Mouse (Mus musculus) CH12.LX (cell line): ENCODE data around the gene Fbln5. TPM values are rescaled to one million over a fixed set of nuclear protein-coding genes. Genes with fewer than 3 reads are reported as not detected.

Experiments
- DNase-seq: peaks from one replicate; pipeline ENCODE4 v3.0.0-alpha.2; 2013; ENCODE audit errors: extremely low read depth
- H3K27ac ChIP-seq: 2 replicates; pipeline ENCODE4 v1.5.1; 2012; ENCODE audit warnings: low read depth, mild to moderate bottlenecking, control low read depth, moderate library complexity; ENCODE audit not compliant: insufficient read depth
- H3K27me3 ChIP-seq: replicated peaks from 2 replicates; pipeline ENCODE3; 2012; ENCODE audit warnings: inconsistent platforms
- H3K36me3 ChIP-seq, 2 experiments: replicated peaks in 1 of 2; 2 replicates each; pipeline versions ENCODE3 to v1.6.1; 2012; ENCODE audit warnings: inconsistent platforms in 1 of 2, low read length in 1 of 2, mild to moderate bottlenecking in 1 of 2, mixed read lengths in 1 of 2, moderate library complexity in 1 of 2; ENCODE audit not compliant: control insufficient read depth in 1 of 2, insufficient read depth in 1 of 2
- H3K4me1 ChIP-seq, 2 experiments: 2 replicates each; pipeline ENCODE4 v1.6.1; 2012; ENCODE audit warnings: inconsistent platforms in 1 of 2, moderate library complexity in 1 of 2; ENCODE audit not compliant: insufficient read depth in 2 of 2, control insufficient read depth in 1 of 2
- H3K4me2 ChIP-seq: 2 replicates; pipeline ENCODE4 v1.6.1; 2012; ENCODE audit warnings: low read depth, mild to moderate bottlenecking, control low read depth; ENCODE audit not compliant: poor library complexity, insufficient read depth, severe bottlenecking
- H3K4me3 ChIP-seq, 3 experiments: fragments of 150-350 bp in 1 of 3; sonication (generic) in 1 of 3; replicated peaks in 1 of 3; 2 replicates each; pipeline versions ENCODE3 to v1.5.1; 2011 to 2012; ENCODE audit warnings: low read depth in 2 of 3, low read length in 2 of 3, mild to moderate bottlenecking in 2 of 3, moderate library complexity in 2 of 3, control low read depth in 1 of 3, improper control_type of control experiment in 1 of 3, inconsistent platforms in 1 of 3, mixed read lengths in 1 of 3; ENCODE audit not compliant: poor library complexity in 1 of 3
- H3K79me2 ChIP-seq: replicated peaks from 2 replicates; pipeline ENCODE4 v1.6.1; 2012; ENCODE audit warnings: mild to moderate bottlenecking, moderate library complexity; ENCODE audit not compliant: control insufficient read depth, poor library complexity, insufficient read depth, severe bottlenecking; ENCODE audit errors: extremely low read depth
- H3K9ac ChIP-seq: 2 replicates; pipeline ENCODE4 v1.6.1; 2012; ENCODE audit warnings: low read depth, mild to moderate bottlenecking, control low read depth, moderate library complexity; ENCODE audit not compliant: insufficient read depth
- H3K9me3 ChIP-seq: replicated peaks from 2 replicates; pipeline ENCODE3; 2012; ENCODE audit warnings: low read length, inconsistent platforms, mixed read lengths
- BHLHE40 ChIP-seq: IDR thresholded peaks from 2 replicates; pipeline ENCODE4 v1.6.1; 2011; ENCODE audit warnings: mild to moderate bottlenecking, low read depth, low read length, improper control_type of control experiment
- E2F4 ChIP-seq: IDR thresholded peaks from 2 replicates; pipeline ENCODE4 v1.6.1; 2011; ENCODE audit warnings: low read depth, low read length, improper control_type of control experiment; ENCODE audit not compliant: insufficient replicate concordance
- EP300 ChIP-seq: IDR thresholded peaks from 2 replicates; pipeline ENCODE4 v1.6.1; 2011; ENCODE audit warnings: low read length, improper control_type of control experiment
- GABPA ChIP-seq: IDR thresholded peaks from 2 replicates; pipeline ENCODE4 v1.6.1; 2012; ENCODE audit warnings: low read depth, low read length, improper control_type of control experiment, inconsistent platforms; ENCODE audit not compliant: insufficient replicate concordance
- HCFC1 ChIP-seq: IDR thresholded peaks from 2 replicates; pipeline ENCODE4 v1.6.1; 2012; ENCODE audit warnings: low read depth, mild to moderate bottlenecking, inconsistent platforms, low read length, improper control_type of control experiment
- JUN ChIP-seq: IDR thresholded peaks from 2 replicates; pipeline ENCODE4 v1.6.1; 2011; ENCODE audit warnings: low read depth, mild to moderate bottlenecking, low read length, improper control_type of control experiment, moderate library complexity; ENCODE audit not compliant: insufficient read depth
- MAX ChIP-seq: IDR thresholded peaks from 2 replicates; pipeline ENCODE4 v1.6.1; 2011; ENCODE audit warnings: low read length, improper control_type of control experiment
- MEF2A ChIP-seq: IDR thresholded peaks from 2 replicates; pipeline ENCODE4 v1.6.1; 2014; ENCODE audit warnings: low read depth, mild to moderate bottlenecking, inconsistent platforms, low read length, improper control_type of control experiment, borderline replicate concordance
- MXI1 ChIP-seq: IDR thresholded peaks from 2 replicates; pipeline ENCODE4 v1.6.1; 2011; ENCODE audit warnings: mild to moderate bottlenecking, low read depth, low read length, improper control_type of control experiment
- MYC ChIP-seq: IDR thresholded peaks from 2 replicates; pipeline ENCODE4 v1.6.1; 2011; ENCODE audit warnings: low read depth, mild to moderate bottlenecking, improper control_type of control experiment, low read length
- NELFE ChIP-seq: IDR thresholded peaks from 2 replicates; pipeline ENCODE4 v1.6.1; 2011; ENCODE audit warnings: low read depth, low read length, improper control_type of control experiment
- NRF1 ChIP-seq: IDR thresholded peaks from 2 replicates; pipeline ENCODE4 v1.6.1; 2014; ENCODE audit warnings: low read depth, mild to moderate bottlenecking, inconsistent platforms, low read length, improper control_type of control experiment, moderate library complexity
- PAX5 ChIP-seq: IDR thresholded peaks from 2 replicates; pipeline ENCODE4 v1.6.1; 2012; ENCODE audit warnings: low read length, inconsistent platforms, mixed read lengths
- POLR2AphosphoS2 ChIP-seq: IDR thresholded peaks from 2 replicates; pipeline ENCODE4 v1.6.1; 2011; ENCODE audit warnings: low read depth, low read length, improper control_type of control experiment
- RAD21 ChIP-seq: IDR thresholded peaks from 2 replicates; pipeline ENCODE4 v1.6.1; 2011; ENCODE audit warnings: low read depth, mild to moderate bottlenecking, low read length, improper control_type of control experiment, moderate library complexity
- RCOR1 ChIP-seq: conservative IDR thresholded peaks from 2 replicates; pipeline ENCODE4 v1.6.1; 2012; ENCODE audit warnings: low read depth, mild to moderate bottlenecking, inconsistent platforms, low read length, improper control_type of control experiment
- SIN3A ChIP-seq: IDR thresholded peaks from 2 replicates; pipeline ENCODE4 v1.6.1; 2012; ENCODE audit warnings: low read length, improper control_type of control experiment, inconsistent platforms
- SMC3 ChIP-seq: IDR thresholded peaks from 2 replicates; pipeline ENCODE4 v1.6.1; 2011; ENCODE audit warnings: low read depth, low read length, improper control_type of control experiment
- TBP ChIP-seq: conservative IDR thresholded peaks from 2 replicates; pipeline ENCODE4 v1.6.1; 2011; ENCODE audit warnings: low read depth, low read length, improper control_type of control experiment
- TCF12 ChIP-seq: IDR thresholded peaks from 2 replicates; pipeline ENCODE4 v1.6.1; 2014; ENCODE audit warnings: low read depth, mild to moderate bottlenecking, inconsistent platforms, low read length, improper control_type of control experiment
- ZC3H11A ChIP-seq: IDR thresholded peaks from 2 replicates; pipeline ENCODE4 v1.6.1; 2012; ENCODE audit warnings: low read depth, mild to moderate bottlenecking, inconsistent platforms, low read length, improper control_type of control experiment
- ZKSCAN1 ChIP-seq: IDR thresholded peaks from 2 replicates; pipeline ENCODE4 v1.6.1; 2012; ENCODE audit warnings: low read depth, inconsistent platforms, low read length, improper control_type of control experiment, borderline replicate concordance
- dilution Hi-C: fragments of 300-500 bp; cut with MboI; formaldehyde crosslinking; loops from 2 replicates; pipeline ENCODE4 v1.14.3; 2020; ENCODE audit warnings: low sequenced_read_pairs; ENCODE audit not compliant: extremely low pct_unique_long_range_greater_than_20kb, extremely low pct_ligation_motif_present
- in situ Hi-C: fragments of 300-500 bp; cut with MboI; formaldehyde crosslinking; loops from 3 replicates; pipeline ENCODE4 v1.14.3; 2019; ENCODE audit warnings: low sequenced_read_pairs, low pct_ligation_motif_present, low pct_unique_long_range_greater_than_20kb, mixed read lengths
- polyA plus RNA-seq: library from polyadenylated mRNA; unstranded; fragments of >175 nt; gene quantifications from 2 replicates; pipeline ENCODE4 v1.2.1, GENCODE M21; 2012; ENCODE audit warnings: low read depth; ENCODE audit not compliant: insufficient read length
- total RNA-seq, 2 experiments: library from RNA; depleted of rRNA; stranded (reverse); fragments of 300-350 nt in 1 of 2; fragments of >200 nt in 1 of 2; gene quantifications; 2 replicates each; pipeline ENCODE4 v1.2.3; 2012 to 2014

Fbln5 gene
- total and polyA plus RNA-seq, 3 experiments = 0.04 to 3.2 (median 0.11) TPM

- Histone ChIP-seq H3K9me3 (no peaks in the 10 kb centered on the region), H3K4me2 (no peak overlapping the region), H3K4me1 (peaks cover 0 to 1% of the 10 kb centered on the region in 2 experiments; a peak in 1 of 4 replicates), H3K36me3 (no peaks in the 10 kb centered on the region), H3K27me3 (no peaks in the 10 kb centered on the region), H3K4me3 (no peak overlapping the region), H3K27ac (no peak overlapping the region), H3K79me2 (no peaks in the 10 kb centered on the region)
- DNase-seq = no peak
- dilution Hi-C loops = no loop called here
- TF ChIP-seq MEF2A (no peak), MYC (no peak), ZKSCAN1 (no peak), ZC3H11A (no peak), MAX (no peak), HCFC1 (no peak)
- TF ChIP-seq, all 38 proteins: peak for 0
- H3K9ac ChIP-seq = no peak overlapping the region
- in situ Hi-C loops = no loop called here
Observed at GRCm38 (mm10) chr12:101764870-101765269, 54.0 kb downstream of the Fbln5 start.

- no peaks in the 10 kb centered on the region for H3K9me3 ChIP-seq
- H3K27me3 ChIP-seq = no peaks in the 10 kb centered on the region
- DNase-seq = no peak
- no peak overlapping the region for H3K4me3 ChIP-seq
- no peaks in the 10 kb centered on the region for H3K79me2 ChIP-seq
- no peak for TF ChIP-seq RCOR1
- no peak for TF ChIP-seq MEF2A
- TF ChIP-seq SMC3 = no peak
- no peak for TF ChIP-seq MYC
- TF ChIP-seq E2F4 = no peak
- no peak for TF ChIP-seq RAD21
- no peak for TF ChIP-seq NELFE
- TF ChIP-seq NRF1 = no peak
- TF ChIP-seq MXI1 = no peak
- TF ChIP-seq BHLHE40 = no peak
- no peak for TF ChIP-seq JUN
- TF ChIP-seq SIN3A = no peak
- no peak for TF ChIP-seq POLR2AphosphoS2
- no peak for TF ChIP-seq GABPA
- no peak for TF ChIP-seq EP300
- no peak for TF ChIP-seq MAX
- no peak for TF ChIP-seq PAX5
- TF ChIP-seq TCF12 = no peak
- TF ChIP-seq TBP = no peak
- no peak overlapping the region for H3K9ac ChIP-seq
- peaks cover 0 to 6% of the 10 kb centered on the region in 2 experiments; a peak in 2 of 4 replicates for H3K4me1 ChIP-seq
- no peaks in the 10 kb centered on the region for H3K36me3 ChIP-seq
- dilution Hi-C loops = no loop called here
- H3K4me2 ChIP-seq = no peak overlapping the region
- in situ Hi-C loops = no loop called here
- H3K27ac ChIP-seq = no peak overlapping the region
Observed at GRCm38 (mm10) chr12:101763065-101763464, 55.8 kb downstream of the Fbln5 start.
